Mouse (Mus musculus) midbrain, embryonic 14.5 days (tissue): ENCODE measurements at regions not wholly inside any gene's neighbourhood (a gene's known extent, or its start where the extent isn't known, plus 50 kb on each side); places are given as distances from the start of the nearest gene placed in this dataset.
A peak's percentile ranks its signal among the peaks of the same experiment; 100 is the strongest.
"Not testable (repeated sequence)": the region's sequence is repeated elsewhere in the genome, so short reads cannot be mapped to it uniquely, and the experiment has no call there.

Source experiments
- ATAC-seq: fragments of 200-750 bp; cut with Nextera tagmentation; 2 replicates; pipeline ENCODE4 v1.8.0; 2017; ENCODE audit warnings: moderate number of reproducible peaks, moderate library complexity; ENCODE audit not compliant: low FRiP score, low TSS enrichment
- DNase-seq: peaks from one replicate; pipeline ENCODE4 v3.0.0-alpha.2; 2015
- H3K27ac ChIP-seq: fragments of 300-500 bp; sonication (generic); replicated peaks from 2 replicates; pipeline ENCODE4 v1.5.1; 2014; ENCODE audit warnings: mild to moderate bottlenecking, low read depth, low read length, moderate library complexity
- H3K27me3 ChIP-seq: fragments of 300-500 bp; sonication (generic); 2 replicates; pipeline ENCODE4 v1.6.1; 2014; ENCODE audit warnings: low read length, control low read depth, mixed read lengths; ENCODE audit not compliant: control insufficient read depth, insufficient read depth
- H3K36me3 ChIP-seq: fragments of 300-500 bp; sonication (generic); 2 replicates; pipeline ENCODE4 v1.6.1; 2014; ENCODE audit warnings: low read length, control low read depth; ENCODE audit not compliant: control insufficient read depth, insufficient read depth
- H3K4me1 ChIP-seq: fragments of 300-500 bp; sonication (generic); 2 replicates; pipeline ENCODE4 v1.6.1; 2014; ENCODE audit warnings: mild to moderate bottlenecking, antibody characterized with exemption, low read length, control low read depth; ENCODE audit not compliant: control insufficient read depth, insufficient read depth
- H3K4me2 ChIP-seq: fragments of 300-500 bp; sonication (generic); 2 replicates; pipeline ENCODE4 v1.6.1; 2014; ENCODE audit warnings: mild to moderate bottlenecking, low read length, moderate library complexity
- H3K4me3 ChIP-seq: fragments of 300-500 bp; sonication (generic); replicated peaks from 2 replicates; pipeline ENCODE4 v1.5.1; 2014; ENCODE audit warnings: low read depth, low read length
- H3K9ac ChIP-seq: fragments of 300-500 bp; sonication (generic); replicated peaks from 2 replicates; pipeline ENCODE4 v1.6.1; 2014; ENCODE audit warnings: mild to moderate bottlenecking, low read length, moderate library complexity
- H3K9me3 ChIP-seq: fragments of 300-500 bp; sonication (generic); 2 replicates; pipeline ENCODE4 v1.6.1; 2016; ENCODE audit warnings: low read length, control low read depth, mixed read lengths; ENCODE audit not compliant: control insufficient read depth
- WGBS: fragments of 180-500 bp; shearing (Covaris S2); extraction: QIAGEN DNeasy Blood & Tissue Kit; methylation state at CpG from one replicate; pipeline ENCODE4 v1.1.7; 2014; 5-methylcytosine and 5-hydroxymethylcytosine counted together

- not testable (repeated sequence) for H3K4me3 ChIP-seq, DNase-seq, H3K4me2 ChIP-seq, H3K9ac ChIP-seq, H3K27ac ChIP-seq, H3K9me3 ChIP-seq, H3K4me1 ChIP-seq, H3K27me3 ChIP-seq, H3K36me3 ChIP-seq, ATAC-seq
- 52% methylated on average over 1 of the region's 1 CpGs for WGBS
Observed at GRCm38 (mm10) chr6:14499882-14500281, 255.2 kb downstream of the Ppp1r3a start.

GRCm38 (mm10) chr6:14486642-14487041 lies 268.4 kb downstream of the Ppp1r3a start:
- H3K4me2 ChIP-seq, ATAC-seq, H3K9me3 ChIP-seq, H3K36me3 ChIP-seq, H3K9ac ChIP-seq, H3K27me3 ChIP-seq, H3K4me1 ChIP-seq, DNase-seq, H3K4me3 ChIP-seq, H3K27ac ChIP-seq: not testable (repeated sequence)
- 51% methylated on average over 3 of the region's 3 CpGs for WGBS

- no peak overlapping the region for H3K27ac ChIP-seq
Observed at GRCm38 (mm10) chr6:14456394-14456793, 298.7 kb downstream of the Ppp1r3a start.

GRCm38 (mm10) chr6:14453321-14453720 lies 301.8 kb downstream of the Ppp1r3a start:
- WGBS, result 81% methylated on average over 3 of the region's 3 CpGs
- not testable (repeated sequence) for H3K4me2 ChIP-seq, H3K27ac ChIP-seq, H3K9ac ChIP-seq, H3K27me3 ChIP-seq, H3K4me1 ChIP-seq, ATAC-seq, DNase-seq, H3K4me3 ChIP-seq, H3K36me3 ChIP-seq, H3K9me3 ChIP-seq

More at GRCm38 (mm10) chr6:14456394-14456793, 298.7 kb downstream of the Ppp1r3a start:
- no peak overlapping the region for H3K4me3 ChIP-seq
- ATAC-seq, result no peak
- H3K36me3 ChIP-seq, result no peaks in the 10 kb centered on the region
- no peak overlapping the region for H3K4me2 ChIP-seq
- H3K9ac ChIP-seq, result no peak overlapping the region
- WGBS, result 83% methylated on average over 1 of the region's 1 CpGs
- H3K27me3 ChIP-seq, result no peaks in the 10 kb centered on the region
- no peak for DNase-seq
- no peaks in the 10 kb centered on the region for H3K9me3 ChIP-seq
- H3K4me1 ChIP-seq, result no peaks in the 10 kb centered on the region

GRCm38 (mm10) chr6:14431751-14432150 lies 323.3 kb downstream of the Ppp1r3a start:
- Histone ChIP-seq H3K27me3 (no peaks in the 10 kb centered on the region), H3K9me3 (no peaks in the 10 kb centered on the region), H3K36me3 (no peaks in the 10 kb centered on the region), H3K27ac (no peak overlapping the region), H3K4me1 (no peaks in the 10 kb centered on the region), H3K9ac (no peak overlapping the region), H3K4me2 (no peak overlapping the region), H3K4me3 (no peak overlapping the region)
- no peak for ATAC-seq
- WGBS, result 90% methylated on average over 1 of the region's 1 CpGs
- DNase-seq, result no peak

- ATAC-seq (peak; percentile 55), DNase-seq (peak; percentile 34)
- Histone ChIP-seq H3K9me3 (no peaks in the 10 kb centered on the region), H3K4me2 (no peak overlapping the region), H3K36me3 (no peaks in the 10 kb centered on the region), H3K27ac (no peak overlapping the region), H3K4me3 (no peak overlapping the region), H3K4me1 (no peaks in the 10 kb centered on the region), H3K9ac (no peak overlapping the region), H3K27me3 (no peaks in the 10 kb centered on the region)
- WGBS, result 40% methylated on average over 4 of the region's 4 CpGs
Observed at GRCm38 (mm10) chr6:14409772-14410171, 345.3 kb downstream of the Ppp1r3a start.

- Histone ChIP-seq H3K27ac (no peak overlapping the region), H3K27me3 (no peaks in the 10 kb centered on the region), H3K9me3 (no peaks in the 10 kb centered on the region), H3K9ac (no peak overlapping the region), H3K4me2 (no peak overlapping the region), H3K4me3 (no peak overlapping the region), H3K36me3 (no peaks in the 10 kb centered on the region), H3K4me1 (no peaks in the 10 kb centered on the region)
- DNase-seq (no peak), ATAC-seq (no peak)
- 80% methylated on average over 1 of the region's 1 CpGs for WGBS
Observed at GRCm38 (mm10) chr6:14407754-14408153, 347.3 kb downstream of the Ppp1r3a start.

GRCm38 (mm10) chr6:14358280-14358679 lies 396.8 kb downstream of the Ppp1r3a start:
- H3K36me3 ChIP-seq, result no peaks in the 10 kb centered on the region
- H3K4me2 ChIP-seq, result no peak overlapping the region

More at GRCm38 (mm10) chr6:14358280-14358679, 396.8 kb downstream of the Ppp1r3a start:
- ATAC-seq (no peak), DNase-seq (no peak)
- Histone ChIP-seq H3K27me3 (no peaks in the 10 kb centered on the region), H3K9me3 (no peaks in the 10 kb centered on the region), H3K9ac (no peak overlapping the region), H3K4me3 (no peak overlapping the region), H3K4me1 (no peaks in the 10 kb centered on the region), H3K27ac (no peak overlapping the region)
- WGBS, result 89% methylated on average over 5 of the region's 5 CpGs
